Mouse (Mus musculus): ENCODE results near the gene Fam177a. TPM values are rescaled to one million over a fixed set of nuclear protein-coding genes. Genes with fewer than 3 reads are reported as not detected.

Fam177a gene
- polyA plus RNA-seq (2017; shearing (Covaris generic)), result 10 to 100 TPM; 32.1 to 47.5 TPM

GRCm38 (mm10) chr12:55124242-55124641, at the start of gene Fam177a:
Gene Fam177a, plus strand, starts transcription at chr12:55124469.

GRCm38 (mm10) chr12:55079726-55080600, 44.3 kb upstream of the Fam177a start, which contains the start of the genes 2700097O09Rik and Srp54a:
Gene 2700097O09Rik, minus strand, starts transcription at chr12:55080110.
Gene Srp54a, plus strand, starts transcription at chr12:55080262.

GRCm38 (mm10) chr12:55154559-55155448, 30.5 kb downstream of the Fam177a start, which contains the start of gene Srp54b:
Gene Srp54b, plus strand, starts transcription at chr12:55155104.

Other genes starting within 250 kb of the Fam177a start
- gene Gm20403, start 137.9 kb upstream of the Fam177a start, polyA plus RNA-seq (2017; shearing (Covaris generic)), result 1 to 10 TPM; 4.4 to 7.1 TPM
- 100 to 1,000 TPM; 164 to 170 TPM for gene Baz1a, start 110.1 kb upstream of the Fam177a start, polyA plus RNA-seq (2017; shearing (Covaris generic))
- gene 2700097O09Rik, start 44.4 kb upstream of the Fam177a start, polyA plus RNA-seq (2017; shearing (Covaris generic)), result 10 to 100 TPM; 20.0 to 29.2 TPM
- gene Srp54a, start 44.2 kb upstream of the Fam177a start, polyA plus RNA-seq (2017; shearing (Covaris generic)), result 100 to 1,000 TPM; 119 to 134 TPM
- 10 to 100 TPM; 29.7 to 35.3 TPM for gene Srp54b, start 30.6 kb downstream of the Fam177a start, polyA plus RNA-seq (2017; shearing (Covaris generic))
- gene 1700047I17Rik2, start 75.1 kb downstream of the Fam177a start, polyA plus RNA-seq (2017; shearing (Covaris generic)), result not detected
- gene Srp54c, start 105.7 kb downstream of the Fam177a start, polyA plus RNA-seq (2017; shearing (Covaris generic)), result 10 to 100 TPM; 61.3 to 67.3 TPM
- 10 to 100 TPM in 1 of 2 experiments, 1 to 10 TPM in 1; 7.7 to 10.0 TPM for gene 1110008L16Rik, start 175.1 kb downstream of the Fam177a start, polyA plus RNA-seq (2017; shearing (Covaris generic))
- 10 to 100 TPM; 13.3 to 14.1 TPM for gene Ppp2r3c, start 178.5 kb downstream of the Fam177a start, polyA plus RNA-seq (2017; shearing (Covaris generic))